Mouse (Mus musculus) lung, postnatal 25 days (tissue): ENCODE measurements around the gene Myl3.
A peak's percentile ranks its signal among the peaks of the same experiment; 100 is the strongest.

Source experiments
- DNase-seq: peaks from one replicate; pipeline ENCODE4 v3.0.0; 2022; ENCODE audit warnings: low spot score

Myl3 gene

GRCm38 (mm10) chr9:110741711-110742294 lies at the start of gene Myl3:
Gene Myl3 (plus strand): TSS chr9:110741861.
- no peak for DNase-seq

- DNase-seq: no peak
Measured at GRCm38 (mm10) chr9:110695165-110695755, 46.4 kb upstream of the Myl3 start.

GRCm38 (mm10) chr9:110696427-110696826 lies 45.2 kb upstream of the Myl3 start:
- no peak for DNase-seq

GRCm38 (mm10) chr9:110697465-110697864 lies 44.2 kb upstream of the Myl3 start:
- DNase-seq: no peak

GRCm38 (mm10) chr9:110699574-110699973 lies 42.1 kb upstream of the Myl3 start:
- DNase-seq: no peak

GRCm38 (mm10) chr9:110701114-110702032 lies 40.3 kb upstream of the Myl3 start:
- DNase-seq: no peak

- no peak for DNase-seq
Measured at GRCm38 (mm10) chr9:110702848-110703247, 38.8 kb upstream of the Myl3 start.

GRCm38 (mm10) chr9:110703951-110704350 lies 37.7 kb upstream of the Myl3 start:
- DNase-seq: no peak

GRCm38 (mm10) chr9:110706784-110707183 lies 34.9 kb upstream of the Myl3 start:
- no peak for DNase-seq

- DNase-seq: peak; percentile 92
Measured at GRCm38 (mm10) chr9:110709640-110710258, 31.9 kb upstream of the Myl3 start.

- no peak for DNase-seq
Measured at GRCm38 (mm10) chr9:110711532-110711931, 30.1 kb upstream of the Myl3 start.

- DNase-seq: no peak
Measured at GRCm38 (mm10) chr9:110711996-110712395, 29.7 kb upstream of the Myl3 start.

GRCm38 (mm10) chr9:110712545-110712944 lies 29.1 kb upstream of the Myl3 start:
- no peak for DNase-seq

GRCm38 (mm10) chr9:110713389-110713788 lies 28.3 kb upstream of the Myl3 start:
- DNase-seq: no peak

- no peak for DNase-seq
Measured at GRCm38 (mm10) chr9:110715426-110715825, 26.2 kb upstream of the Myl3 start.

- peak; percentile 57 for DNase-seq
Measured at GRCm38 (mm10) chr9:110716775-110717174, 24.9 kb upstream of the Myl3 start.

- DNase-seq: no peak
Measured at GRCm38 (mm10) chr9:110718071-110718470, 23.6 kb upstream of the Myl3 start.

GRCm38 (mm10) chr9:110718810-110719209 lies 22.9 kb upstream of the Myl3 start:
- DNase-seq: no peak

- no peak for DNase-seq
Measured at GRCm38 (mm10) chr9:110719977-110720376, 21.7 kb upstream of the Myl3 start.

- no peak for DNase-seq
Measured at GRCm38 (mm10) chr9:110722060-110722459, 19.6 kb upstream of the Myl3 start.

- no peak for DNase-seq
Measured at GRCm38 (mm10) chr9:110725721-110726135, 15.9 kb upstream of the Myl3 start.

GRCm38 (mm10) chr9:110726867-110727266 lies 14.8 kb upstream of the Myl3 start:
- no peak for DNase-seq

- DNase-seq: peak; percentile 34
Measured at GRCm38 (mm10) chr9:110729841-110730240, 11.8 kb upstream of the Myl3 start.
